Mouse (Mus musculus) liver, adult (tissue): ENCODE measurements around the gene Ptprt.

Experiments used
- GATA4 ChIP-seq: IDR thresholded peaks from 2 replicates; pipeline ENCODE4 v1.6.1; 2014; ENCODE audit warnings: mild to moderate bottlenecking, low read length; ENCODE audit not compliant: insufficient replicate concordance

Ptprt gene

DNA sequence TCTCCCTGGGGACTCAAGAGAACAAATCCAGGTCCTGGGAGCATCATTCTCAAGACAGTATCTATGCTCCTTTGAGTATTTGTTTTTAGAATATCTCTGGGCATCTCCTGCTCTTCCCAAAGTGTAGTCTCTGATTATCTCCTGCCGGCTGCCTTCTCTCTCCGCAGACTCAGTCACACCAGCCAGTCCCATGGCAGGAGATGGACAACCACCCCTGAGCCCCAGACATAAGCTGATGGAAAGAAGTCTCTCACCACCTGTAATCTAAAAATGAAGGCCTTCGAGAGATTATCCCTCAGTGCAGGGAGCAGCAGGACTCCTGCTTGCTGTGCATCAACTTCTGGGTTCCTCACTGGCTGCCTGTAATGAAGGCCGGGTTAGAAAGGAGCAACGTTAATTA lies 151.9 kb downstream of the Ptprt start:
- no peak for TF ChIP-seq GATA4

DNA sequence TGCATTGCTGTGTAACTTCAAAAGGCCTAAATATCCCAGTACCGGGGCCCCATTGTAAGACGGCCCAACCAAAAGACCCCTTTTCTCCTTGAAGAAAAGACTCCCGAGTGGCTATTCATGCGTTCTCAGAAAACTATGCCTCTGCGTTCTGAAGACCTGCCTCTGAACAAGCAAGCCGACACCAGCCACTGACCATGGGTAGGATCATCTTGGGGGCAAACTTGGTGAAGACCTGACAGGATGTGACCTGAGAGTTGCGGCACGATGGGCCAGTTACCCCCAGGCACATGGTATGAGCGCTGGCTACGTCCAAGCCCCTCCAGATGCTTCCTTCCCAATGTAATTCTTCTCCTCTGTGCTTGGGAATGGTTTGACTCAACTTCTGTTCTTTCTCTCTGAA lies 153.3 kb downstream of the Ptprt start:
- TF ChIP-seq GATA4, result no peak

- no peak for TF ChIP-seq GATA4
These were observed 156.1 kb downstream of the Ptprt start for GRCm38 (mm10) chr2:162504850-162505249.

- TF ChIP-seq GATA4, result no peak
These were observed 161.4 kb downstream of the Ptprt start for GRCm38 (mm10) chr2:162499501-162499915.

DNA sequence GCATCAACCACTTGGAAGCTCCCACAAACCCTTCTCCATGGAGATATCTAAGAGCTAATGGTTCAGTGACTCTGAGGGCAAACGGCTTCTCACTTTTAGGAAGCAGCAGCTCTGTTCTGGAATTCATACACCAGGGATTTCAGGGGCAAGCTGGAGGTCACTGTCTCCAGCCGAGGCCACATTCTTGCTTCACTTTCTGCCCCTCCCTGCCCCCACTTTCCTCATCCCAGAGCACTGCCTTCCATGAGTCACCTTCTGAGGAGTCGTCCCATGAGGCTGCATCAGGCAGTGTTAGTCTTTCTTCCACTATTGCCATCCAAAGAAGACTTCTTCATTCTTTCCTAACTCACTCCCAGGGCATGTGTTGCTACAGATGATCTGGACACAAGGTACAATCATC lies 162.8 kb downstream of the Ptprt start:
- no peak for TF ChIP-seq GATA4

DNA sequence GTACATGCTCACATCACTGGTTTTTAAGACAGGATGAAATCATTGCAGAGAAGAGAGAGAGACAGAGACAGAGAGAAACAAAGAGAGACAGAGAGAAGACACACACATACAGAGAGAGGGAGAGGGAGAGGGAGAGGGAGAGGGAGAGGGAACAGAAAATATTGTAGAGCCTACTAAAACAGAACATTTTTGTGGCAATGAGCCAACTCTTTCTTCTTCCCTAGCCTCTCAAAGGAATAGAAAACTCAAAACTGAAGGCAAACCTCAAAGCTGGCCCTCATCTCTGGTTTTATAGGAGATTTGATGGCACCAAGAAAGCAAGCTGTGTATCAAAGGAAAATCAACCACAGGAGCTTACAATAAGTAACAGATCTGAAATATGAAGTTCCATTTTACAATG lies 176.9 kb downstream of the Ptprt start:
- TF ChIP-seq GATA4, result no peak

GRCm38 (mm10) chr2:162443106-162443505 lies 217.8 kb downstream of the Ptprt start:
- no peak for TF ChIP-seq GATA4

- no peak for TF ChIP-seq GATA4
These were observed 224.3 kb downstream of the Ptprt start for GRCm38 (mm10) chr2:162436646-162437045.

GRCm38 (mm10) chr2:162430171-162430570 lies 230.8 kb downstream of the Ptprt start:
- no peak for TF ChIP-seq GATA4

- TF ChIP-seq GATA4, result no peak
These were observed 234.8 kb downstream of the Ptprt start for GRCm38 (mm10) chr2:162426114-162426513.

DNA sequence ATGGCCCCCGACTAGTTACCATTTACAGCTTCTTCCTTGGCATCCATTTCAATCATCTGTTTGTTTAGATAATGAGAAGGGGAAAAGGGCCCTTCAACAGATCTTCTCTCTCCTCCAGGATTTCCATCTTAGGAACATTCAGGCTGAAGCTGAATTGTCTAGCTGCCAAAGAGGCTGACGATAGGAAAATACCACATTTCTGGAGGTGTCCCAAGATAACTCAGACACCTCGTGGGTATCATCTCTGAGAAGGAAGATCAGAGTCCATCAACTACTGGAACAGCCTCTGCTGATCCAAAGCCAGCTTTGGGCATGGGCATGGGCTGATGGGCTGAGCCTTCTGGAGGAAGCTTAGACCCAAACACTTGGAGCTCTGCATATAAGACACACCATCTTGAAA lies 242.8 kb downstream of the Ptprt start:
- no peak for TF ChIP-seq GATA4

DNA sequence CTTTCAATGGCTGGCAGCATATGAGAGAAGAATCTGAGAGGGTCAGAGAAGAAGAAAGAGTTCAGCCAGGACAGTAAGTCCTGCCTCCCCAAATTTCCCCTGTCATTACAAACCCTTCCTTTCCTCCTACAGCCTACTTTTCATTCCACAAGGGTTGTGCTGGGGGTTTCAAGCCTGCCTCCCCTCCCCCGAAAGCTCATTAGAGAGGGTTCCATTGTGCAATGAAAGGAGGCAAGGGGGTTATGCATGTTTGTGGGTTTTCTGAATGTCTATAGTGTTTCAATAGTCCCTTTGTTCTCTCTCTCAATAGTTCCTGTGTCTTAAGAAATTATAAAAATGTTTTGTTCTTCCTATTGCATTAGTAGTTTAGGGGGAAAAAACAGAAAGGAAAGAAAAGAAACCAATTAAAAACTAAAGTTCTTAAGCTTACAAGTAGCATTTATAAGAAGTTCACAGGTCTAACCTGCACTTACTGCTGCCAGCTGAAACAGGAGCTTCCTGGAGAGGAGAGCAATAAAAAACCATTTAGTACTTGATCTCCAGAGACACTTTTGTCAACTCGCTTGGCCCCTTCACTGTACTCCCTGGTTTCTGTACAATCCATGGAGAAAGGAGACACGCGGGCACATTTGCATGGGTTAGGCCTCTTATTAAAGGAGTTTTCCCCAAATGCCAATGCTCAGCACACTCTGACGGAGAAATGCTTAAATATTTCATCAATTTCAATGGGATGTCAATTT lies 247.7 kb downstream of the Ptprt start:
- TF ChIP-seq GATA4, result no peak

DNA sequence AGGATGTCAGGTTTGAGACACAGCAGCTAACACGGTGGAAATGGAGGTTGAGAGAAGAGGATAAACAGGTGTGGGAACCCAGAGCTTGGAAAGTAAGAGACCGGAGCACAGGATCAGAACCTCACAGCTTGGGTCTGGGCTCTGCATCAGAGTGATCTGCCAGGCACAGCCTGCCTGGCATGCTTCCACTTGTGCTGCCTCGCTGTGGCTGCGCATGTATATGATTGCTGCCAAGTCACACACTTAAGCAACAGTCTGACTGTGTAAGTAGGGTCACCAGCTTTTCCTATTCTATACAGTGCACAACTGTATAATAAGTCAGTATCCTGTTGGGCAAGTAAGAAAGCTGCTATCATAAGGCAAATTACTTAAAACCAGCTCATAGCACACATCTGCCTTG lies 249.9 kb downstream of the Ptprt start:
- no peak for TF ChIP-seq GATA4

DNA sequence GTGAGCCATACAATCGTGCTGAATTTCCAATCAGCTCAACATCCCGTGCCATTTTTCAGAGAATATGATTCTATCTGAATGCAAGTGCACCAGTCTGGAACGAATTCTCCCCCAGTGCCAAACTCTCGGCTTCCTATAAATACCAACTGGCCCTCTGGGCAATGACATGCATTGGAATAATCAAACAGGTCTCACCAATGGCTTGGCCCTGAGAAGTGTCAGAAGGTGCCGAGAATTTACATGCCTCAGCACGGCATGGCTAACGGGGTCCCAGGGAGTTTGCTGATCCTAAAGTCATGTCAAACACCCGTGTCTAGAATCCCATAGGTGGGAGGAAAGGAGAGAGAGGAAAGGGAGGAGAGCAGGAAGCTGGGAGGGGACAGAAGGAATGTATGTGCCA lies 251.7 kb downstream of the Ptprt start:
- no peak for TF ChIP-seq GATA4

- no peak for TF ChIP-seq GATA4
These were observed 259.4 kb downstream of the Ptprt start for GRCm38 (mm10) chr2:162401316-162402100.

- no peak for TF ChIP-seq GATA4
These were observed 266.3 kb downstream of the Ptprt start for GRCm38 (mm10) chr2:162394601-162395000.
